Mouse (Mus musculus) stomach, embryonic 14.5 days (tissue): ENCODE results near the gene Atp5mpl. TPM values are rescaled to one million over a fixed set of nuclear protein-coding genes. Genes with fewer than 3 reads are reported as not detected.

Experiments used
- ATAC-seq: fragments of 200-750 bp; cut with Nextera tagmentation; 2 replicates; pipeline ENCODE4 v1.8.0; 2017; ENCODE audit warnings: low read depth, moderate TSS enrichment; ENCODE audit not compliant: insufficient number of reproducible peaks, insufficient read depth, low FRiP score
- H3K27ac ChIP-seq: fragments of 300-500 bp; sonication (generic); 2 replicates; pipeline ENCODE4 v1.5.1; 2014; ENCODE audit warnings: mild to moderate bottlenecking, low read length, moderate library complexity, mixed read lengths
- H3K27me3 ChIP-seq: fragments of 300-500 bp; sonication (generic); 2 replicates; pipeline ENCODE4 v1.6.1; 2014; ENCODE audit warnings: low read length, control low read depth, mixed read lengths; ENCODE audit not compliant: control insufficient read depth, insufficient read depth
- H3K36me3 ChIP-seq: fragments of 300-500 bp; sonication (generic); 2 replicates; pipeline ENCODE4 v1.6.1; 2014; ENCODE audit warnings: mild to moderate bottlenecking, control low read depth, low read length, moderate library complexity, mixed read lengths; ENCODE audit not compliant: control insufficient read depth, insufficient read depth
- H3K4me1 ChIP-seq: fragments of 300-500 bp; sonication (generic); 2 replicates; pipeline ENCODE4 v1.6.1; 2014; ENCODE audit warnings: low read length, control low read depth, mixed read lengths; ENCODE audit not compliant: control insufficient read depth, insufficient read depth
- H3K4me2 ChIP-seq: fragments of 300-500 bp; sonication (generic); replicated peaks from 2 replicates; pipeline ENCODE4 v1.6.1; 2014; ENCODE audit warnings: low read depth, low read length, control low read depth
- H3K4me3 ChIP-seq: fragments of 300-500 bp; sonication (generic); 2 replicates; pipeline ENCODE4 v1.5.1; 2014; ENCODE audit warnings: low read depth, low read length, control low read depth
- H3K9ac ChIP-seq: fragments of 300-500 bp; sonication (generic); replicated peaks from 2 replicates; pipeline ENCODE4 v1.6.1; 2014; ENCODE audit warnings: low read depth, mild to moderate bottlenecking, control low read depth, low read length, moderate library complexity, mixed read lengths
- H3K9me3 ChIP-seq: fragments of 300-500 bp; sonication (generic); 2 replicates; pipeline ENCODE4 v1.6.1; 2016; ENCODE audit warnings: low read depth, low read length, control low read depth; ENCODE audit not compliant: control insufficient read depth
- WGBS: fragments of 180-500 bp; shearing (Covaris S2); extraction: QIAGEN DNeasy Blood & Tissue Kit; methylation state at CpG from one replicate; pipeline ENCODE4 v1.1.7; 2014; 5-methylcytosine and 5-hydroxymethylcytosine counted together
- polyA plus RNA-seq: library from polyadenylated mRNA; unstranded; fragments of >200 nt; fragmentation: Nextera tagmentation; extraction: Ambion mirVana; gene quantifications from 2 replicates; pipeline ENCODE4 v1.2.1, GENCODE M21; 2014

Atp5mpl gene
- polyA plus RNA-seq, 1 experiment from 2014 or later, result 750 TPM

DNA sequence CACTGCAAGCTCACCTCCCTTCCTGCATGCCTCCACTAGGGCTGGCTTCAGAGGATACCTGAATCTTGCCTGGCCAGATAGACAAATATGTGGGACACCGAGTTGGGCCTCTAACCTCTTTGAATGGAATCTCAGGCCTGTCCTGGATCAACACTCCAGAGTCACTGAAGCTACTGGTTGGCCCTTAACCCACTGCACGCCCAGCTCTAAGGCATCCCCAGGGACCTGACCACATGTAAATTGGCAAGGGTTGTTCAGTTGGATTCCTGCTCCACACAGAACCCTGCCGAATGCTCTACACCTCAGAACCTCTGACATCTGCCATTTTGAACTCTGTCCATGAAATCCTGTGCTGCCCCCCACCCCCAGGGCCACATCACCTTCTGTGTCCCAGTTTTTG, 34.3 kb downstream of the Atp5mpl start:
- Histone ChIP-seq H3K27me3 (no peaks in the 10 kb centered on the region), H3K27ac (peak overlapping the region; percentile 66; the same call in 1 of the 2 replicates), H3K4me3 (no peak overlapping the region), H3K4me1 (peaks cover 29% of the 10 kb centered on the region), H3K36me3 (no peaks in the 10 kb centered on the region), H3K9me3 (no peaks in the 10 kb centered on the region), H3K9ac (no peak overlapping the region), H3K4me2 (no peak overlapping the region)
- no peak for ATAC-seq
- 62% methylated on average over 3 of the region's 3 CpGs for WGBS

DNA sequence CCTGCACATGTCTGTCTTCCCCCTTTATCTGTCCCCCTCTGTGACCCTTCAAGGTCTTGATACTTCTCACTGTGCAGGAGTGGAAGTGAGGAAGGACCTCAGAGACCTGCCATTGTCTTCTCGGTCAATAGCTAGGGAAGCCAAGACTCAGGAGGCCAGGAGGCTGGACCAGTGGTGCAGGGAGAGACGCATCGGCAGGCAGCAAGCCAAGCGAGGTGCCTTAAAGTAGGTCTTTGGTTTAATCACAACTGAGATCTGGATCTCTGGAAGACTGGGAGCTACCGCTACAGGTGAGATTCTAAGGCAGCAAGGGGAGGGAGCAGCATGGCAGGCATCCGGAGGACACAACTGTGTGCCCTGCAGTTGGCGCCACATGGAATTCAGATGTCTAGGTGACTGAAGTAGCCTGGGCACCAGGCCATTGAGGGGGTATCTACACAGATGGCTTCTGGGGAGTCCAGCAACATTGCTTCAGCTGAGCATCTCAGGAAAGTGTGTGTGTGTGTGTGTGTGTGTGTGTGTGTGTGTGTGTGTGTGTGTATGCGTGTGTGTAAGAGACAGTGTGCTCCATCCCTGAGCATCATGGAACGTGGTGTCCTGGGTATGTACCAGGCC, 35.3 kb downstream of the Atp5mpl start:
- Histone ChIP-seq H3K27me3 (no peaks in the 10 kb centered on the region), H3K9me3 (no peaks in the 10 kb centered on the region), H3K36me3 (no peaks in the 10 kb centered on the region), H3K4me1 (peaks cover 24% of the 10 kb centered on the region), H3K27ac (no peak overlapping the region; the same call in 1 of the 2 replicates), H3K4me3 (no peak overlapping the region), H3K4me2 (no peak overlapping the region), H3K9ac (no peak overlapping the region)
- 90% methylated on average over 9 of the region's 9 CpGs for WGBS
- ATAC-seq, result no peak

DNA sequence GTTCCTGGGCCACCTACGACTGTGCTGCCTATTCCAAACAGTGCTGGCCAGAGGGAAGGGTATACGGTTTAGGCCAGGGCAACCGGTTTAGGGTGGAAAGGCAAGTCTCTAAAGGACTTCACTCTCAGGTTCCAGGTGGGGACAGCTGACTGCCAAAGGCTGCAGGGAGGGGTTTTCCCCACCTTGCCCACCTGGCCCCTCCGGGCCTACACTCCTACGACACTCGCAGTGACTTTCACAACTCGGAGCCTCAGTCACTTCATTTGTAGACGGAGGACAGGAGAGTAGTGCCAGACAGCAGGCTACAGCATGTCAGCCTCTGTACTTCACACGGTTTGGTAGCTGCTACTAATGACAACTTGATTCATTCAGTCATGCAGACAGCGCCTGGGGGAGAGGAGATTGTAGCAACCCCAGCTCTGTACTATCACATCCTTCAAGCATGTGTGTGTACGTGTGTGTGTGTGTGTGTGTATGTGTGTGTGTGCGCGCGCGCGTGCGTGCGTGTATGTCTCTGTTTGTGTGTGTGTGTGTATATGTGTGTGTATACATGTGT, 38.3 kb downstream of the Atp5mpl start:
- H3K9me3 ChIP-seq, result no peaks in the 10 kb centered on the region
- no peak for ATAC-seq
- H3K4me1 ChIP-seq, result peaks cover 13% of the 10 kb centered on the region; the same call in 1 of the 2 replicates
- H3K36me3 ChIP-seq, result no peaks in the 10 kb centered on the region
- no peak overlapping the region; the same call in 1 of the 2 replicates for H3K27ac ChIP-seq
- no peak overlapping the region for H3K9ac ChIP-seq
- no peak overlapping the region for H3K4me3 ChIP-seq
- no peak overlapping the region for H3K4me2 ChIP-seq
- H3K27me3 ChIP-seq, result no peaks in the 10 kb centered on the region
- WGBS, result 72% methylated on average over 18 of the region's 18 CpGs

DNA sequence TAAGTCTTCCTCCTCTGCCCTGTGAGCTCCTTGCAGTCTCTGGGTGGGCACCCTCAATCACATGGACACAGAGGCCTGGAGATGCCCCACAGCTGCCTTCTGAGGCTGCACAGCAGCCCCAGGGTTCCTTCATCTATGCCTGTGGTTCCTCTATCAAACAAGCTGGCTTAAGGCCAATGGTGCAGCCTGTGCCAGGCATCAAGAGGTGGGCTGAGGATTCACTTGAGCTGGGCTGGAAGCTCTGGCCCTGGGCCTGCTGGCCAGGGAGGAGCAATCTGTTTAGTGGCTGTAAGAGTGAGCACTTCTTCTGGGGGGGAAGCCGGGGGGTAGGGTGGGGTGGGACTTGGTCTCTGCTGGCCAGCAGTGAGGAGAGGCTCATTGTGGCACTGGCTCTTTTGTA, 39.4 kb downstream of the Atp5mpl start:
- no peak overlapping the region for H3K4me3 ChIP-seq
- no peak overlapping the region; the same call in 1 of the 2 replicates for H3K27ac ChIP-seq
- H3K9ac ChIP-seq, result no peak overlapping the region
- H3K36me3 ChIP-seq, result no peaks in the 10 kb centered on the region
- H3K27me3 ChIP-seq, result no peaks in the 10 kb centered on the region
- H3K9me3 ChIP-seq, result no peaks in the 10 kb centered on the region
- H3K4me1 ChIP-seq, result 0 out of 2 replicates have a peak, but pooled peaks cover 4% of the 10 kb centered on the region
- 64% methylated on average over 1 of the region's 1 CpGs for WGBS
- peak; percentile 53; the same call in 1 of the 2 replicates for ATAC-seq
- no peak overlapping the region for H3K4me2 ChIP-seq

DNA sequence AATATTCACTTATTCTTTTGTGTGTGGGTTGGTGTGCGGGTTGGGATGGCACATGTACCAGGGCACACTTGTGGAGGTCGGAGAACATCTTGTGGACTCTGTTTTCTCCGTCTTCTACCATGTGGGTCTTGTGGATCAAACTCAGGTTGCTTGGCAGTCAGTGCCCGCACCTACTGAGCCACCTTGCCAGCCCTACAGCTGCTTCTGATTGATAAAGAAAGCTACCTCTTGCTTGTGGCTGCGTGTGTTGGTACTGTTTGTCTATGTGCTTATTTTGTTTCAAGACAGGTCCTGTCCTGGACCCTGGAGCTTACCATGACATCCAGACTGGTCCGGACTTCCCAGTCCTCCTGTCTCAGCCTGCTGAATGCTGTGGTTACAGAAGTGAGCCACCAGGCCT, 43.7 kb downstream of the Atp5mpl start:
- H3K4me1 ChIP-seq, result 0 out of 2 replicates have a peak, but pooled peaks cover 4% of the 10 kb centered on the region
- no peak for ATAC-seq
- no peak overlapping the region for H3K27ac ChIP-seq
- H3K4me2 ChIP-seq, result no peak overlapping the region
- no peak overlapping the region for H3K9ac ChIP-seq
- 87% methylated on average over 6 of the region's 6 CpGs for WGBS
- H3K27me3 ChIP-seq, result no peaks in the 10 kb centered on the region
- H3K4me3 ChIP-seq, result no peak overlapping the region
- H3K36me3 ChIP-seq, result no peaks in the 10 kb centered on the region
- H3K9me3 ChIP-seq, result no peaks in the 10 kb centered on the region

DNA sequence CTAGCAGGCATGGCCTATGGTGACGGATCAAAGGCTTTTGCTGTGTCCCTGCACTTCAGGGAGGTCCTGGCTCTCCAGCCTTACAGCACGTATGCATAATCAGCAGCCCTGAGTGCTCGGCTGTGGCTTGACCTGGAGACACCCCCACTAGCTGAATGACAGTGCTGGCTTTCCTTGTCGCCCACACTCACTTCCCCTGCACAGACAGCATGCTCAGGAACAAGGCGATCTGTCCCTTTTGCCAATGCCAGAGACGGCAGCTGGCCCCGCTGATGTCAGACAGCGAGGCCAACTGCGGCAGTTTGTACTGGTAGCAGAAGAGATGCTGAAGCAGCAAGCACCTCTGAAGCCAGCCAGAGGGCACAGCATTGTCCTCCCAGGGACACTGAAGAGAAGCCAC, 46.7 kb downstream of the Atp5mpl start:
- H3K9ac ChIP-seq, result no peak overlapping the region
- ATAC-seq, result no peak
- H3K4me1 ChIP-seq, result peaks cover 9% of the 10 kb centered on the region; the same call in 1 of the 2 replicates
- H3K36me3 ChIP-seq, result no peaks in the 10 kb centered on the region
- no peak overlapping the region for H3K4me3 ChIP-seq
- H3K27me3 ChIP-seq, result no peaks in the 10 kb centered on the region
- no peak overlapping the region for H3K4me2 ChIP-seq
- H3K9me3 ChIP-seq, result no peaks in the 10 kb centered on the region
- no peak overlapping the region for H3K27ac ChIP-seq
- WGBS, result 50% methylated on average over 9 of the region's 9 CpGs

DNA sequence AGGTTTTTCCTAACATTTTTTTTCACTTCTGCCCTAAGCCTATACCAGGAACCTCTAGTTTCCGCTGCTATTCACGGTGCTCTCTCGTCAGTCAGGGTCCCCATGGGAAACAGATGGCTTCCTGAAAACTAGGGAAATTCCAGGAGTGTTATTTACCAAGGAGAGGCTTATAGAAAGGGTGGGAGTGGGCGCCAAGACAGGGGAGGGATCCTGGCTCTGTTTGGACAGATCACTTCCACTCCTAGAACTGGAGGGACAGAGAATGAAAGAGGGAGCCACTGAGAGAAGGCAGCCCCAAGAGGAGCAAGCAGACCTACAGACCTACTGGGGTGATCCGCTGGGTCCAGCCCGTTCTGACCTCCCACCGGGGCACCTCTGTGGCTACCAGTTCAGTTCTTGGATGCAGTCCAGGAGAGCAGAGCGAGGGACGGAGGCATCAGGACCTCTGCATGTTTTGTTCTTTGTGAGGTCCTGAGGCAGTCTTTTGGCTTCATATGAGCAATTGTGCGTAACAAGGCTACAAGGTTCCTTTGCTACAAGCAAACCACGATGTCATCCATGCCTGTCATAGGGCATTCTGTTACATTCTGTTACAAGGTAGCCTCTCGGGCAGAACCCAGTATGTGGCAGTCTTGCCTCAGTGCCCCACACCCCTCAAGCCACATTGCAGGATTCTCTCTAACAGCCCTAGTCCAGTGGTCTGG, 50.1 kb downstream of the Atp5mpl start:
- H3K4me1 ChIP-seq, result peaks cover 9% of the 10 kb centered on the region; the same call in 1 of the 2 replicates
- no peak overlapping the region for H3K4me3 ChIP-seq
- H3K27ac ChIP-seq, result peak overlapping the region; percentile 11; the same call in 1 of the 2 replicates
- no peaks in the 10 kb centered on the region for H3K36me3 ChIP-seq
- no peak overlapping the region for H3K4me2 ChIP-seq
- no peak for ATAC-seq
- H3K9ac ChIP-seq, result no peak overlapping the region
- WGBS, result 43% methylated on average over 12 of the region's 12 CpGs
- no peaks in the 10 kb centered on the region for H3K9me3 ChIP-seq
- no peaks in the 10 kb centered on the region for H3K27me3 ChIP-seq

DNA sequence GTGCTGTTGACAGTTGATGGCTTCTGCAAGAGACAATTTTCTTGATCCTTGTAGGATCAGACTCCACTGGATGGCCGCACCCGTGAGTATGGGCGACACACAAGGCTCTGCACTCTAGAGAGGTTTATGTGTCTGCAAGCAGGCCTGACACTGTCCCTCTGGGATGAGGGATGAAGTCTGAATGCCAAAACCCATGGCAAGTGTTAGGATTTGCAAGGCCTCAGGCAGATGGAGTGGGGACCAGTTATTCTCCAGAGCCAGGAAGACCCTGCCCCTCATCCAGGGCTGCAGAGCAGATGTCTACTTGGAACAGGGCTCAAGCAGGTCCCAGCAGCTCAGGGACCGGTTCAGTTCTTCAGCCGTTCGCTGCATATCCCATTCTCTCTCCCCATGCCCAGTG, 51.0 kb downstream of the Atp5mpl start:
- WGBS, result 81% methylated on average over 6 of the region's 6 CpGs
- Histone ChIP-seq H3K9ac (no peak overlapping the region), H3K27me3 (no peaks in the 10 kb centered on the region), H3K4me3 (no peak overlapping the region), H3K36me3 (no peaks in the 10 kb centered on the region), H3K4me2 (no peak overlapping the region), H3K27ac (no peak overlapping the region; the same call in 1 of the 2 replicates), H3K4me1 (peaks cover 9% of the 10 kb centered on the region; the same call in 1 of the 2 replicates), H3K9me3 (no peaks in the 10 kb centered on the region)
- no peak for ATAC-seq
